Mouse (Mus musculus) heart, embryonic 14.5 days (tissue): Measurements from ENCODE around the gene Ptpn11. TPM values are rescaled to one million over a fixed set of nuclear protein-coding genes. Genes with fewer than 3 reads are reported as not detected.

Experiments
- ATAC-seq: fragments of 200-750 bp; cut with Nextera tagmentation; 2 replicates; pipeline ENCODE4 v1.8.0; 2017; ENCODE audit warnings: low read depth, moderate TSS enrichment; ENCODE audit not compliant: insufficient number of reproducible peaks, insufficient read depth, low FRiP score
- H3K27ac ChIP-seq, 2 experiments: fragments of 200-500 bp in 1 of 2; fragments of 300-500 bp in 1 of 2; sonication (generic) in 1 of 2; replicated peaks in 1 of 2; 2 replicates each; pipeline ENCODE4 v1.5.1; 2012 to 2014; ENCODE audit warnings: low read depth in 2 of 2, low read length in 2 of 2, control low read depth in 1 of 2, mild to moderate bottlenecking in 1 of 2, mixed read lengths in 1 of 2; ENCODE audit not compliant: control insufficient read depth in 1 of 2, insufficient read depth in 1 of 2
- H3K27me3 ChIP-seq: fragments of 300-500 bp; sonication (generic); 2 replicates; pipeline ENCODE4 v1.6.1; 2014; ENCODE audit warnings: mild to moderate bottlenecking, low read length, control low read depth; ENCODE audit not compliant: control insufficient read depth, insufficient read depth
- H3K36me3 ChIP-seq: fragments of 300-500 bp; sonication (generic); 2 replicates; pipeline ENCODE4 v1.6.1; 2014; ENCODE audit warnings: mild to moderate bottlenecking, control low read depth, low read length, mixed read lengths; ENCODE audit not compliant: control insufficient read depth, insufficient read depth
- H3K4me1 ChIP-seq, 2 experiments: fragments of 200-500 bp in 1 of 2; fragments of 300-500 bp in 1 of 2; sonication (generic) in 1 of 2; 2 replicates each; pipeline ENCODE4 v1.6.1; 2012 to 2014; ENCODE audit warnings: low read length in 2 of 2, control low read depth in 1 of 2, mixed read lengths in 1 of 2; ENCODE audit not compliant: control insufficient read depth in 2 of 2, insufficient read depth in 2 of 2
- H3K4me2 ChIP-seq: fragments of 300-500 bp; sonication (generic); 2 replicates; pipeline ENCODE4 v1.6.1; 2014; ENCODE audit warnings: mild to moderate bottlenecking, low read length
- H3K4me3 ChIP-seq, 2 experiments: fragments of 200-500 bp in 1 of 2; fragments of 300-500 bp in 1 of 2; sonication (generic) in 1 of 2; 2 replicates each; pipeline ENCODE4 v1.5.1; 2012 to 2014; ENCODE audit warnings: low read length in 2 of 2, mild to moderate bottlenecking in 2 of 2, control low read depth in 1 of 2, low read depth in 1 of 2, moderate library complexity in 1 of 2; ENCODE audit not compliant: control insufficient read depth in 1 of 2, insufficient read depth in 1 of 2
- H3K9ac ChIP-seq: fragments of 300-500 bp; sonication (generic); 2 replicates; pipeline ENCODE4 v1.6.1; 2014; ENCODE audit warnings: mild to moderate bottlenecking, low read length
- H3K9me3 ChIP-seq: fragments of 300-500 bp; sonication (generic); 2 replicates; pipeline ENCODE4 v1.6.1; 2016; ENCODE audit warnings: low read length, control low read depth; ENCODE audit not compliant: control insufficient read depth
- WGBS: fragments of 180-500 bp; shearing (Covaris S2); extraction: QIAGEN DNeasy Blood & Tissue Kit; methylation state at CpG from one replicate; pipeline ENCODE4 v1.1.7; 2014; 5-methylcytosine and 5-hydroxymethylcytosine counted together
- polyA plus RNA-seq: library from polyadenylated mRNA; unstranded; fragments of >200 nt; fragmentation: Nextera tagmentation; extraction: Ambion mirVana; gene quantifications from 2 replicates; pipeline ENCODE4 v1.2.1, GENCODE M21; 2014

Gene Ptpn11
- polyA plus RNA-seq, 1 experiment from 2014 or later: 25.6 TPM

GRCm38 (mm10) chr5:121081754-121082153 is 109.4 kb downstream of the Ptpn11 start:
- H3K36me3 ChIP-seq: no peaks in the 10 kb centered on the region
- no peak for ATAC-seq
- peaks cover 3% of the 10 kb centered on the region; the same call in 1 of the 2 replicates for H3K9me3 ChIP-seq
- H3K27me3 ChIP-seq: no peaks in the 10 kb centered on the region
- H3K9ac ChIP-seq: no peak overlapping the region
- H3K4me2 ChIP-seq: no peak overlapping the region
- 67% methylated on average over 5 of the region's 5 CpGs for WGBS
- no peaks in the 10 kb centered on the region for H3K4me1 ChIP-seq
- no peak overlapping the region for H3K4me3 ChIP-seq
- no peak overlapping the region for H3K27ac ChIP-seq

Other genes starting within 250 kb of the Ptpn11 start
- not detected in 2 replicates for gene Rph3a, start 181.3 kb downstream of the Ptpn11 start, polyA plus RNA-seq
- gene Rpl6, start 13.1 kb upstream of the Ptpn11 start, polyA plus RNA-seq: 386 and 413 TPM in 2 replicates
- 5.5 and 5.8 TPM in 2 replicates for gene Hectd4, start 28.8 kb upstream of the Ptpn11 start, polyA plus RNA-seq
- gene Trafd1, start 194.2 kb upstream of the Ptpn11 start, polyA plus RNA-seq: 70.7 and 71.3 TPM in 2 replicates
- 30.9 and 32.8 TPM in 2 replicates for gene Naa25, start 206.5 kb upstream of the Ptpn11 start, polyA plus RNA-seq